Comparison of ENCODE assay signal across 19 mouse cellular contexts in the genomic region with DNA sequence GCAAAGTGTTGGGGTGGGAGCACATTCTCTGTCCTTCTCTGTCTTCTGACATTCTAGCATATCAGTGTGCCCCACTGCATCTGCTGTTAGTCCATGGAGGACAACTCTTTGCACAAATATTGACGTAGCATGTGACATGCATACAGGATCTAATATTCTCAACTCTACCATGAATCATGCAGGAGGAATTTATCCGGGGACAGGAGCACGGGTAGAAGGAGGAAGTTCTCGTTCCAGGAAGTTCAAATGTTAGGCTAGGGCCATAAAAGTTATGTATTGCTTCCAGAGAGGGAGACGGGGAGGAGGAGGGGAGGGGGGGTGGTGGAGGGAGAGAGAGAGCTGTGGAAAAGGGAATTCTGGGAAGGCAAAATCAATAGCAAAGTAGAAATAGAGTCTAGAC. TPM values are rescaled to one million over a fixed set of nuclear protein-coding genes. Genes with fewer than 3 reads are reported as not detected.
DNase-seq lines count a peak whose midpoint lies in the region; ATAC-seq and TF ChIP-seq lines count a peak whose summit lies in the region.
"Had no signal": no experiment of that assay in that cellular context is flagged by ENCODE, and none has a peak within 500 bp of the region (broad histone marks: within the 10 kb centered on the region; RNA-seq: fewer than 3 reads in every experiment).

No protein-coding gene starts in this region.

- no peak for TF ChIP-seq CTCF in liver, adult 2 months (IDR thresholded peaks at IDR 0.05; ENCODE audit: low read depth, low read length)

- 47% methylated on average over 5 of the region's 5 CpGs for WGBS in liver, adult 2 months
- WGBS in stomach, embryonic 16.5 days, result 7% methylated on average over 5 of the region's 5 CpGs

- no peaks in the 10 kb centered on the region for H3K27me3 ChIP-seq in liver, adult 2 months (ENCODE audit: control insufficient read depth, insufficient read depth, low read length)
- no peaks in the 10 kb centered on the region for H3K27me3 ChIP-seq in stomach, embryonic 16.5 days (ENCODE audit: control insufficient read depth, insufficient read depth, low read length)
- H3K27me3 ChIP-seq: midbrain, embryonic 12.5 days had no signal

- H3K9me3 ChIP-seq in stomach, embryonic 16.5 days (replicated peaks; ENCODE audit: control insufficient read depth, low read length), result no peaks in the 10 kb centered on the region
- H3K9me3 ChIP-seq: embryonic facial prominence, embryonic 12.5 days; midbrain, embryonic 12.5 days had no signal

- peak; percentile 16 for DNase-seq in liver, adult 2 months (ENCODE audit: extremely low read depth, low read depth, low spot score)
- no peak for DNase-seq in liver
- DNase-seq in kidney, postnatal 10 days, result peak; percentile 24
- DNase-seq in testis, postnatal 14 days (ENCODE audit: low spot score), result no peak
- DNase-seq: adrenal gland, postnatal 36 days; cerebellum, postnatal 36 days; gastrocnemius, adult 2 months; heart, adult 2 months; left cerebral cortex, postnatal 4 days; right cerebral cortex, postnatal 4 days; thymus, postnatal 4 days had no signal

- H3K4me2 ChIP-seq in stomach, embryonic 16.5 days (ENCODE audit: low read depth, low read length), result no peak overlapping the region
- H3K4me2 ChIP-seq: embryonic facial prominence, embryonic 12.5 days; midbrain, embryonic 12.5 days had no signal

- no peaks in the 10 kb centered on the region for H3K36me3 ChIP-seq in liver, adult 2 months (ENCODE audit: control insufficient read depth, insufficient read depth, low read length)
- no peaks in the 10 kb centered on the region for H3K36me3 ChIP-seq in stomach, embryonic 16.5 days (ENCODE audit: control insufficient read depth, insufficient read depth, low read length)
- H3K36me3 ChIP-seq: embryonic facial prominence, embryonic 12.5 days; midbrain, embryonic 12.5 days had no signal

- H3K4me3 ChIP-seq in liver, adult 2 months (ENCODE audit: insufficient read depth, low read depth, low read length), result no peak overlapping the region
- H3K4me3 ChIP-seq in stomach, embryonic 16.5 days (replicated peaks; ENCODE audit: low read length), result no peak overlapping the region
- H3K4me3 ChIP-seq: embryonic facial prominence, embryonic 12.5 days; gastrocnemius, adult 2 months; heart, adult 2 months; midbrain, embryonic 12.5 days had no signal

- no peak for TF ChIP-seq POLR2A in liver, adult 2 months (IDR thresholded peaks at IDR 0.05; ENCODE audit: extremely low read depth, insufficient read depth, low read length)

- no peaks in the 10 kb centered on the region; the same call in 1 of the 2 replicates for H3K4me1 ChIP-seq in liver, adult 2 months (ENCODE audit: control insufficient read depth, insufficient read depth, low read length)
- 0 out of 2 replicates have a peak, but pooled peaks cover 2% of the 10 kb centered on the region for H3K4me1 ChIP-seq in stomach, embryonic 16.5 days (ENCODE audit: control insufficient read depth, insufficient read depth, low read length)
- H3K4me1 ChIP-seq: embryonic facial prominence, embryonic 12.5 days; midbrain, embryonic 12.5 days had no signal

- ATAC-seq in common myeloid progenitor, adult 5-6 weeks (replicated peaks; ENCODE audit: low read depth, poor library complexity, severe bottlenecking), result peak; percentile 50; the same call in 1 of the 2 replicates
- ATAC-seq in stomach, embryonic 16.5 days (ENCODE audit: insufficient read depth, low FRiP score), result peak; percentile 64; the same call in 1 of the 2 replicates
- ATAC-seq in frontal cortex, adult (ENCODE audit: low TSS enrichment), result no peak
- ATAC-seq: activated CD4-positive, CD25-positive, alpha-beta regulatory T cell, adult 4 months; hindbrain, postnatal 0 days had no signal

- H3K79me2 ChIP-seq in liver, adult 2 months (ENCODE audit: control insufficient read depth, insufficient read depth, low read length), result no peaks in the 10 kb centered on the region

- H3K27ac ChIP-seq in liver, adult 2 months (replicated peaks; ENCODE audit: insufficient read depth, low read depth, low read length), result no peak overlapping the region
- no peak overlapping the region for H3K27ac ChIP-seq in stomach, embryonic 16.5 days (ENCODE audit: low read length)
- H3K27ac ChIP-seq: embryonic facial prominence, embryonic 12.5 days; gastrocnemius, adult 2 months; heart, adult 2 months; hindbrain, postnatal 0 days; midbrain, embryonic 12.5 days had no signal

- no peak overlapping the region for H3K9ac ChIP-seq in liver, adult 2 months (ENCODE audit: low read depth, low read length)
- no peak overlapping the region for H3K9ac ChIP-seq in stomach, embryonic 16.5 days (ENCODE audit: low read length)
- H3K9ac ChIP-seq: embryonic facial prominence, embryonic 12.5 days; midbrain, embryonic 12.5 days had no signal

RNA-seq across cellular contexts. Expression of gene Galnt3, which starts 20.0 kb away (rescaled TPM):
- 0.27 and 0.28 TPM in 2 replicates for total RNA-seq in liver, adult 2 months (2014; rRNA removed)
- polyA plus RNA-seq in liver, adult 2 months (2012; rRNA removed), result 0.06 TPM in 1 of 2 replicates, not detected in the other
- total RNA-seq in common myeloid progenitor, adult 5-6 weeks (2017), result 1.7 and 3.7 TPM in 2 replicates
- polyA plus RNA-seq in stomach, embryonic 16.5 days (2015; fragmentation: Nextera tagmentation; extraction: Ambion mirVana), result 10.2 and 12.4 TPM in 2 replicates
- total RNA-seq: heart, postnatal 25 days had no signal

Comparison
In these comparisons a context has a peak if more than half of its experiments do, and no peak if none do; other contexts are left out.
1. DNase-seq: peak in liver, adult 2 months (single experiment) and kidney, postnatal 10 days (single experiment); none in liver (single experiment) and testis, postnatal 14 days (single experiment).